22 mouse cellular contexts compared by ENCODE assay signal in the genomic region with DNA sequence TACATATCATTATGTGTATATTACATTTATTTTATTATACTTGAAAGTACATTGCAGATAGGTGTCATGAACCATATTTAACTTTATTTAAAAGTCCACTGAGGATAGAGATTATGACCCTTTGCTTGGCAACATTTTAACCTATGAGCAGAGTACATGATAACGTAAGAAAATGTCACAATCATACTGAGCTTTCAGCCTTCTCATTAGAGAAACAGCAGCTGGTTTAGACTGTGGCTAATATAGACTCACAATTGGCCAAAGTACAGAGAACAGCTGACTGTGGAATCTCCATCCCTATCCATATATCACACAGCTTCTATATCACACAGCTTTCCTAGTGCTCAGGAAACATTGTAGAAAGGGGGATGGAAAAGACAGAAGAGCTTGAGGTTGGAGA.
DNase-seq lines count a peak whose midpoint lies in the region; ATAC-seq and TF ChIP-seq lines count a peak whose summit lies in the region.
"Had no signal": no experiment of that assay in that cellular context is flagged by ENCODE, and none has a peak within 500 bp of the region (broad histone marks: within the 10 kb centered on the region; RNA-seq: fewer than 3 reads in every experiment).

No protein-coding gene starts in this region.

- H3K4me1 ChIP-seq in intestine, embryonic 16.5 days (ENCODE audit: control insufficient read depth, insufficient read depth, low read length), result no peaks in the 10 kb centered on the region
- H3K4me1 ChIP-seq in intestine, embryonic 15.5 days (replicated peaks), result no peaks in the 10 kb centered on the region
- H3K4me1 ChIP-seq in lung, embryonic 14.5 days (ENCODE audit: insufficient read depth), result no peaks in the 10 kb centered on the region
- H3K4me1 ChIP-seq in intestine, postnatal 0 days (replicated peaks; ENCODE audit: control insufficient read depth, insufficient read depth, low read length), result no peaks in the 10 kb centered on the region
- H3K4me1 ChIP-seq: embryonic facial prominence, embryonic 12.5 days; forebrain, embryonic 13.5 days; forebrain, embryonic 15.5 days had no signal

- peak; percentile 55; the same call in 1 of the 2 replicates for ATAC-seq in intestine, embryonic 16.5 days
- ATAC-seq in intestine, embryonic 15.5 days, result no peak
- ATAC-seq in lung, embryonic 14.5 days (ENCODE audit: insufficient read depth), result 0 out of 2 replicates have a peak, but pooled peaks have one; percentile 14
- peak; percentile 64 for ATAC-seq in intestine, postnatal 0 days
- ATAC-seq: activated CD4-positive, CD25-positive, alpha-beta regulatory T cell, adult 4 months; CD4-positive, CD25-positive, alpha-beta regulatory T cell, adult 4 months; forebrain, embryonic 13.5 days; forebrain, embryonic 15.5 days; Patski had no signal

- no peaks in the 10 kb centered on the region for H3K27me3 ChIP-seq in intestine, embryonic 16.5 days (replicated peaks; ENCODE audit: control insufficient read depth, insufficient read depth, low read length)
- no peaks in the 10 kb centered on the region for H3K27me3 ChIP-seq in intestine, embryonic 15.5 days (replicated peaks)
- no peaks in the 10 kb centered on the region for H3K27me3 ChIP-seq in lung, embryonic 14.5 days (ENCODE audit: insufficient read depth, low read length)
- H3K27me3 ChIP-seq in intestine, postnatal 0 days (replicated peaks; ENCODE audit: control insufficient read depth, insufficient read depth, low read length), result no peaks in the 10 kb centered on the region
- H3K27me3 ChIP-seq: embryonic facial prominence, embryonic 12.5 days; forebrain, embryonic 13.5 days; forebrain, embryonic 15.5 days; Patski had no signal

- H3K9me3 ChIP-seq in intestine, embryonic 16.5 days (ENCODE audit: control insufficient read depth, low read length), result no peaks in the 10 kb centered on the region
- H3K9me3 ChIP-seq in intestine, embryonic 15.5 days, result no peaks in the 10 kb centered on the region
- H3K9me3 ChIP-seq in lung, embryonic 14.5 days (ENCODE audit: low read depth, low read length), result no peaks in the 10 kb centered on the region
- H3K9me3 ChIP-seq in intestine, postnatal 0 days (ENCODE audit: control insufficient read depth), result no peaks in the 10 kb centered on the region
- H3K9me3 ChIP-seq: embryonic facial prominence, embryonic 10.5 days; embryonic facial prominence, embryonic 12.5 days; forebrain, embryonic 13.5 days; forebrain, embryonic 15.5 days had no signal

- H3K9ac ChIP-seq in intestine, embryonic 16.5 days (ENCODE audit: low read depth, low read length), result no peak overlapping the region
- no peak overlapping the region for H3K9ac ChIP-seq in intestine, embryonic 15.5 days
- H3K9ac ChIP-seq in lung, embryonic 14.5 days, result no peak overlapping the region
- no peak overlapping the region for H3K9ac ChIP-seq in intestine, postnatal 0 days (ENCODE audit: low read depth, low read length)
- H3K9ac ChIP-seq: embryonic facial prominence, embryonic 12.5 days; forebrain, embryonic 13.5 days; forebrain, embryonic 15.5 days had no signal

- H3K4me3 ChIP-seq in intestine, embryonic 16.5 days (ENCODE audit: low read length), result no peak overlapping the region
- no peak overlapping the region for H3K4me3 ChIP-seq in intestine, embryonic 15.5 days (replicated peaks)
- no peak overlapping the region for H3K4me3 ChIP-seq in lung, embryonic 14.5 days (ENCODE audit: low read depth, low read length)
- H3K4me3 ChIP-seq in intestine, postnatal 0 days (ENCODE audit: low read depth, low read length), result no peak overlapping the region
- H3K4me3 ChIP-seq: embryonic facial prominence, embryonic 10.5 days; embryonic facial prominence, embryonic 12.5 days; forebrain, embryonic 13.5 days; forebrain, embryonic 15.5 days had no signal

- H3K4me2 ChIP-seq in intestine, embryonic 16.5 days (ENCODE audit: low read depth, low read length), result no peak overlapping the region
- no peak overlapping the region for H3K4me2 ChIP-seq in intestine, embryonic 15.5 days (replicated peaks)
- no peak overlapping the region for H3K4me2 ChIP-seq in lung, embryonic 14.5 days
- no peak overlapping the region for H3K4me2 ChIP-seq in intestine, postnatal 0 days (replicated peaks; ENCODE audit: low read depth)
- H3K4me2 ChIP-seq: embryonic facial prominence, embryonic 12.5 days; forebrain, embryonic 13.5 days; forebrain, embryonic 15.5 days had no signal

- H3K27ac ChIP-seq in intestine, embryonic 16.5 days (ENCODE audit: low read length), result no peak overlapping the region
- no peak overlapping the region for H3K27ac ChIP-seq in intestine, embryonic 15.5 days
- H3K27ac ChIP-seq in lung, embryonic 14.5 days (ENCODE audit: low read depth), result no peak overlapping the region
- H3K27ac ChIP-seq in intestine, postnatal 0 days (ENCODE audit: low read depth, low read length), result no peak overlapping the region
- H3K27ac ChIP-seq: embryonic facial prominence, embryonic 10.5 days; embryonic facial prominence, embryonic 12.5 days; forebrain, embryonic 13.5 days; forebrain, embryonic 15.5 days had no signal

- DNase-seq in lung, embryonic 14.5 days, result no peak
- DNase-seq in lung, postnatal 4 days, result no peak
- DNase-seq: adrenal gland, adult 8-10 months; adrenal gland, postnatal 14 days; adrenal gland, postnatal 36 days; B cell, adult 2 months; cerebellum, adult 11-12 months; cerebellum, adult 2 months; cerebellum, adult 9-10 months; cerebellum, postnatal 10 days; cerebellum, postnatal 25 days had no signal

- WGBS in intestine, embryonic 16.5 days, result 62% methylated on average over 1 of the region's 1 CpGs
- WGBS in intestine, embryonic 15.5 days, result 64% methylated on average over 1 of the region's 1 CpGs
- 72% methylated on average over 1 of the region's 1 CpGs for WGBS in lung, embryonic 14.5 days
- 51% methylated on average over 1 of the region's 1 CpGs for WGBS in intestine, postnatal 0 days

- H3K36me3 ChIP-seq in intestine, embryonic 16.5 days (ENCODE audit: control insufficient read depth, insufficient read depth, low read length), result no peaks in the 10 kb centered on the region
- no peaks in the 10 kb centered on the region for H3K36me3 ChIP-seq in intestine, embryonic 15.5 days
- no peaks in the 10 kb centered on the region for H3K36me3 ChIP-seq in lung, embryonic 14.5 days (ENCODE audit: insufficient read depth)
- H3K36me3 ChIP-seq in intestine, postnatal 0 days (ENCODE audit: control insufficient read depth, insufficient read depth), result no peaks in the 10 kb centered on the region
- H3K36me3 ChIP-seq: embryonic facial prominence, embryonic 10.5 days; embryonic facial prominence, embryonic 12.5 days; forebrain, embryonic 15.5 days; G1E had no signal

- TF ChIP-seq CTCF in lung, embryonic 14.5 days (IDR thresholded peaks at IDR 0.05; ENCODE audit: low read depth), result no peak
- TF ChIP-seq CTCF in intestine, postnatal 0 days (IDR thresholded peaks at IDR 0.05; ENCODE audit: low read depth), result no peak
